Mouse (Mus musculus) right cerebral cortex, postnatal 4 days (tissue): Measurements from ENCODE around the gene Pelp1.
A peak's percentile ranks its signal among the peaks of the same experiment; 100 is the strongest.
"Not testable (repeated sequence)": the region's sequence is repeated elsewhere in the genome, so short reads cannot be mapped to it uniquely, and the experiment has no call there.

ENCODE experiments used
- DNase-seq: peaks from one replicate; pipeline ENCODE4 v3.0.0-alpha.2; 2022

Gene Pelp1

GRCm38 (mm10) chr11:70419486-70419885 is 9.7 kb upstream of the Pelp1 start:
- no peak for DNase-seq

- no peak for DNase-seq
These were observed 8.4 kb upstream of the Pelp1 start for GRCm38 (mm10) chr11:70418199-70418598.

GRCm38 (mm10) chr11:70413961-70414360 is 4.1 kb upstream of the Pelp1 start:
- DNase-seq: peak; percentile 84

- no peak for DNase-seq
These were observed 2.8 kb upstream of the Pelp1 start for GRCm38 (mm10) chr11:70412591-70412990.

GRCm38 (mm10) chr11:70410297-70410643 is 439 bp upstream of the Pelp1 start:
- DNase-seq: no peak

GRCm38 (mm10) chr11:70403598-70403997 is 6.2 kb downstream of the Pelp1 start:
- DNase-seq: no peak

GRCm38 (mm10) chr11:70389421-70389820 is 20.4 kb downstream of the Pelp1 start:
- DNase-seq: no peak

- DNase-seq: no peak
These were observed 22.4 kb downstream of the Pelp1 start for GRCm38 (mm10) chr11:70387436-70387835.

- no peak for DNase-seq
These were observed 25.7 kb downstream of the Pelp1 start for GRCm38 (mm10) chr11:70384136-70384535.

- DNase-seq: no peak
These were observed 28.5 kb downstream of the Pelp1 start for GRCm38 (mm10) chr11:70381330-70381729.

- no peak for DNase-seq
These were observed 29.3 kb downstream of the Pelp1 start for GRCm38 (mm10) chr11:70380478-70381005.

- DNase-seq: no peak
These were observed 33.8 kb downstream of the Pelp1 start for GRCm38 (mm10) chr11:70376054-70376453.

GRCm38 (mm10) chr11:70374302-70374701 is 35.5 kb downstream of the Pelp1 start:
- no peak for DNase-seq

GRCm38 (mm10) chr11:70372849-70373557 is 36.8 kb downstream of the Pelp1 start:
- no peak for DNase-seq

GRCm38 (mm10) chr11:70372396-70372795 is 37.4 kb downstream of the Pelp1 start:
- no peak for DNase-seq

GRCm38 (mm10) chr11:70368626-70369025 is 41.2 kb downstream of the Pelp1 start:
- not testable (repeated sequence) for DNase-seq

- DNase-seq: not testable (repeated sequence)
These were observed 42.1 kb downstream of the Pelp1 start for GRCm38 (mm10) chr11:70367701-70368100.

GRCm38 (mm10) chr11:70351868-70352267 is 58.0 kb downstream of the Pelp1 start, which contains the start of gene Alox15:
Gene Alox15, minus strand, starts transcription at chr11:70352031.
- no peak for DNase-seq

- no peak for DNase-seq
These were observed 61.2 kb downstream of the Pelp1 start for GRCm38 (mm10) chr11:70348630-70349029.

GRCm38 (mm10) chr11:70347861-70348260 is 62.0 kb downstream of the Pelp1 start:
- DNase-seq: no peak

GRCm38 (mm10) chr11:70345546-70345945 is 64.3 kb downstream of the Pelp1 start:
- DNase-seq: no peak

GRCm38 (mm10) chr11:70345061-70345460 is 64.8 kb downstream of the Pelp1 start:
- DNase-seq: no peak
